Mouse (Mus musculus): ENCODE measurements around the gene Parp1.

DNA sequence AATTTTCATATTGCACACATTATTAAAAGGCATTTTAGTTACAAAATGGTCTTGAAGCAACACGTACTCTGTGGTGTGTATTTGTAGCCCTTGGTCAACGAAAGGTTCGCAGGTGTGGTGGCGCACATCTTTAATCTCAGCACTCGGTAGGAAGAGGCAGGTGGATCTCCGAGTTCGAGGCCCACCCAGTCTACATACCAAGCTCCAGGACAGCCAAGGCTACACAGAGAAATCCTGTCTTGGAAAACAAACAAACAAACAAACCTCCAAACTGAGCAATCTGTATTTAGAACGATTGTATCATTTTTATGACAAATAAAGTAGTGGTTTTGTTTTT, 73.5 kb downstream of the Parp1 start:
- TF ChIP-seq POLR2A (IDR thresholded peaks at IDR 0.05; ENCODE audit: control insufficient read depth, low read depth, low read length) (no peak), CTCF (IDR thresholded peaks at IDR 0.05; ENCODE audit: control insufficient read depth, insufficient read depth, insufficient replicate concordance, low read depth, low read length) (no peak)
